Mouse (Mus musculus) CH12.LX (cell line): ENCODE measurements around the gene Hexim2.

Experiments used
- CHD2 ChIP-seq: IDR thresholded peaks from 2 replicates; pipeline ENCODE4 v1.6.1; 2011; ENCODE audit warnings: low read length, improper control_type of control experiment
- CTCF ChIP-seq, 2 experiments: IDR thresholded peaks in 1 of 2; conservative IDR thresholded peaks in 1 of 2; 2 replicates each; pipeline ENCODE4 v1.5.1; 2011 to 2012; ENCODE audit warnings: low read depth in 2 of 2, low read length in 2 of 2, improper control_type of control experiment in 1 of 2, inconsistent platforms in 1 of 2, mild to moderate bottlenecking in 1 of 2, moderate library complexity in 1 of 2
- ELF1 ChIP-seq: IDR thresholded peaks from 2 replicates; pipeline ENCODE4 v1.6.1; 2014; ENCODE audit warnings: low read depth, mild to moderate bottlenecking, inconsistent platforms, low read length, improper control_type of control experiment
- EP300 ChIP-seq: IDR thresholded peaks from 2 replicates; pipeline ENCODE4 v1.6.1; 2011; ENCODE audit warnings: low read length, improper control_type of control experiment
- ETS1 ChIP-seq: conservative IDR thresholded peaks from 2 replicates; pipeline ENCODE4 v1.6.1; 2012; ENCODE audit warnings: low read depth, mild to moderate bottlenecking, inconsistent platforms, low read length, improper control_type of control experiment, moderate library complexity
- HCFC1 ChIP-seq: IDR thresholded peaks from 2 replicates; pipeline ENCODE4 v1.6.1; 2012; ENCODE audit warnings: low read depth, mild to moderate bottlenecking, inconsistent platforms, low read length, improper control_type of control experiment
- MAX ChIP-seq: IDR thresholded peaks from 2 replicates; pipeline ENCODE4 v1.6.1; 2011; ENCODE audit warnings: low read length, improper control_type of control experiment
- MYC ChIP-seq: IDR thresholded peaks from 2 replicates; pipeline ENCODE4 v1.6.1; 2011; ENCODE audit warnings: low read depth, mild to moderate bottlenecking, improper control_type of control experiment, low read length
- NRF1 ChIP-seq: IDR thresholded peaks from 2 replicates; pipeline ENCODE4 v1.6.1; 2014; ENCODE audit warnings: low read depth, mild to moderate bottlenecking, inconsistent platforms, low read length, improper control_type of control experiment, moderate library complexity
- POLR2A ChIP-seq: IDR thresholded peaks from 2 replicates; pipeline ENCODE4 v1.6.1; 2011; ENCODE audit warnings: low read depth, mild to moderate bottlenecking, improper control_type of control experiment, low read length
- SIN3A ChIP-seq: IDR thresholded peaks from 2 replicates; pipeline ENCODE4 v1.6.1; 2012; ENCODE audit warnings: low read length, improper control_type of control experiment, inconsistent platforms
- UBTF ChIP-seq: IDR thresholded peaks from 2 replicates; pipeline ENCODE4 v1.6.1; 2012; ENCODE audit warnings: low read depth, mild to moderate bottlenecking, inconsistent platforms, low read length, improper control_type of control experiment, moderate library complexity
- USF1 ChIP-seq: IDR thresholded peaks from 2 replicates; pipeline ENCODE4 v1.6.1; 2014; ENCODE audit warnings: low read depth, mild to moderate bottlenecking, inconsistent platforms, low read length, improper control_type of control experiment

DNA sequence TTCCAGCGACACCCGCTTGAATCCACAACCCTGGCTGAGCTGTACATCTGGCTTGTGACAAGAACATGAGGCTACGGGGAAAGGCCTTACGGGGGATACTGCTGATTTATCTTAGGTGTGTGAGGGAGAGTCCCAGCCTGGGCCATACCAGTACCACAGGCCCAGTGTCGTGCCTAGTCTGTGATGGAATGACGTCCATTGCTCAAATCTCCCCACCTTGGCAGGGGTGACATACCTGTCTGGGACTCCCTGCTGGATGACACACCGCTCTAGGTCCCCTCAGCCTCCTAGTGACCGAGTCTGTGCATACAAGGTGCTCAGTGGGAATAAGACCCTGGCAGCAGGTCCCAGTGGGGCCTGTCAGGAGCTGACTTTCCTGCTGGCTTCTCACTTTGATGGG is 46.5 kb downstream of the Hexim2 start:
- TF ChIP-seq CTCF (conservative IDR thresholded peaks at IDR 0.05 in 1 of 2, IDR thresholded peaks at IDR 0.05 in 1 of 2; ENCODE audit: low read depth in 2 of 2, low read length in 2 of 2) = no peak
- no peak for TF ChIP-seq POLR2A
- TF ChIP-seq USF1 = no peak
- no peak for TF ChIP-seq NRF1
- no peak for TF ChIP-seq CHD2
- TF ChIP-seq UBTF = no peak
- TF ChIP-seq EP300 = no peak
- no peak for TF ChIP-seq ETS1
- TF ChIP-seq MAX = no peak
- TF ChIP-seq HCFC1 = no peak
- no peak for TF ChIP-seq ELF1
- TF ChIP-seq SIN3A = no peak
- TF ChIP-seq MYC = no peak
